Mouse (Mus musculus): ENCODE measurements at regions not wholly inside any gene's neighbourhood (a gene's known extent, or its start where the extent isn't known, plus 50 kb on each side); places are given as distances from the start of the nearest gene placed in this dataset.

DNA sequence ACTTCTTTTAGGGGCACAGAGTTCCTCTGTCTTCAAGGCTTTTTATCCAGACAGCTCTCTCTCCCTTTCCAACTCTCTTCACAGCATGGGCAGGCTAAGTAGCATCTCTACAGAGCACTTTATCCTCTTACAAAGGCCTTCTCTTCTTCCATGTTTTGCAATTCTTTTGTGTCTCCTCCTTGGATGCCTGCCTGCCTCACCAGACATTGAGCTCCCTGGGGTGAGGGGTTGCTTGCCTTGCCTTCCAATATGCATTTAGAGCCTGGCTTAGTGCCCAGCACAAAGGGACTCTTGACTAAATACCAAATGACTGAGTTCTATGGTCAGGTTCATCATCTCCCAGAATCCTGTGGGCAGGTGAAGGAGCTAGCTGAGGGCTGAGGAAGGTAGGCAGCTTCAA lies 102.8 kb downstream of the Ttc32 start:
- TF ChIP-seq ZC3H11A (IDR thresholded peaks at IDR 0.05; ENCODE audit: low read depth, low read length) (no peak), CTCF (conservative IDR thresholded peaks at IDR 0.05 in 1 of 2, IDR thresholded peaks at IDR 0.05 in 1 of 2; ENCODE audit: low read depth in 2 of 2, low read length in 2 of 2) (no peak), MAX (IDR thresholded peaks at IDR 0.05; ENCODE audit: low read length) (no peak), JUN (IDR thresholded peaks at IDR 0.05; ENCODE audit: insufficient read depth, low read depth, low read length) (no peak), MYC (IDR thresholded peaks at IDR 0.05; ENCODE audit: low read depth, low read length) (no peak)
